Mouse (Mus musculus) adrenal gland, adult 10 weeks (tissue): Measurements from ENCODE around the gene Tfap2c. TPM values are rescaled to one million over a fixed set of nuclear protein-coding genes. Genes with fewer than 3 reads are reported as not detected.

Experiments
- polyA plus RNA-seq: library from polyadenylated mRNA; stranded (reverse); fragments of 350-450 nt; fragmentation: Illumina TruSeq; extraction: RNeasy Lipid Tissue Mini Kit (QIAGEN cat#74804); gene quantifications from one replicate; pipeline ENCODE4 v1.2.3, GENCODE M21; 2014; ENCODE audit warnings: low read depth, low replicate concordance

The Tfap2c gene
- not detected for polyA plus RNA-seq

GRCm38 (mm10) chr2:172549371-172550155, at the start of gene Tfap2c:
TSS of gene Tfap2c (plus strand) at chr2:172549593.

Other genes with a start within 250 kb of the Tfap2c start
- gene Fam210b, start 204.0 kb upstream of the Tfap2c start, polyA plus RNA-seq = 45.3 TPM
- 3.0 TPM for gene Aurka, start 179.1 kb upstream of the Tfap2c start, polyA plus RNA-seq
- 6.9 TPM for gene Cstf1, start 178.9 kb upstream of the Tfap2c start, polyA plus RNA-seq
- 0.17 TPM for gene Cass4, start 155.8 kb upstream of the Tfap2c start, polyA plus RNA-seq
- gene Rtf2, start 109.0 kb upstream of the Tfap2c start, polyA plus RNA-seq = 4.7 TPM
- not detected for gene Gcnt7, start 91.0 kb upstream of the Tfap2c start, polyA plus RNA-seq
- not detected for gene Fam209, start 77.1 kb upstream of the Tfap2c start, polyA plus RNA-seq